Mouse (Mus musculus) gastrocnemius, postnatal 14 days (tissue): ENCODE results near the gene Rspry1. TPM values are rescaled to one million over a fixed set of nuclear protein-coding genes. Genes with fewer than 3 reads are reported as not detected.

Experiments
- DNase-seq: peaks from one replicate; pipeline ENCODE4 v3.0.0; 2021; ENCODE audit warnings: mixed read lengths
- intact Hi-C: fragments of 180-260 bp; cut with DNase I; formaldehyde crosslinking; loops from one replicate; pipeline ENCODE4 v1.15.1; 2025; ENCODE audit warnings: low total_unique reads
- long read RNA-seq, 2 experiments: library from polyadenylated mRNA; stranded (forward); transcript quantifications; one replicate each; pipeline ENCODE4 v2.0.0; 2021
- total RNA-seq, 2 experiments: library from RNA; stranded (reverse); gene quantifications; 2 replicates each; pipeline ENCODE4 v1.2.3; 2021

Gene Rspry1
- 10 to 100 TPM in 1 of 2 experiments, 1 to 10 TPM in 1; 9.4 to 10.3 TPM for total RNA-seq
- long read RNA-seq, experiment 1, partial matches to known transcripts = 0 of 7 reads
- long read RNA-seq, experiment 1, other reads (novel, unspliced or antisense) = 1 of 7 reads
- long read RNA-seq, experiment 2, transcript Rspry1-201 (15 exons, 3,852 nt) = major isoform, 16 of 20 reads
- long read RNA-seq, experiment 2, partial matches to known transcripts = 1 of 20 reads
- long read RNA-seq, experiment 2, other reads (novel, unspliced or antisense) = 1 of 20 reads

DNA sequence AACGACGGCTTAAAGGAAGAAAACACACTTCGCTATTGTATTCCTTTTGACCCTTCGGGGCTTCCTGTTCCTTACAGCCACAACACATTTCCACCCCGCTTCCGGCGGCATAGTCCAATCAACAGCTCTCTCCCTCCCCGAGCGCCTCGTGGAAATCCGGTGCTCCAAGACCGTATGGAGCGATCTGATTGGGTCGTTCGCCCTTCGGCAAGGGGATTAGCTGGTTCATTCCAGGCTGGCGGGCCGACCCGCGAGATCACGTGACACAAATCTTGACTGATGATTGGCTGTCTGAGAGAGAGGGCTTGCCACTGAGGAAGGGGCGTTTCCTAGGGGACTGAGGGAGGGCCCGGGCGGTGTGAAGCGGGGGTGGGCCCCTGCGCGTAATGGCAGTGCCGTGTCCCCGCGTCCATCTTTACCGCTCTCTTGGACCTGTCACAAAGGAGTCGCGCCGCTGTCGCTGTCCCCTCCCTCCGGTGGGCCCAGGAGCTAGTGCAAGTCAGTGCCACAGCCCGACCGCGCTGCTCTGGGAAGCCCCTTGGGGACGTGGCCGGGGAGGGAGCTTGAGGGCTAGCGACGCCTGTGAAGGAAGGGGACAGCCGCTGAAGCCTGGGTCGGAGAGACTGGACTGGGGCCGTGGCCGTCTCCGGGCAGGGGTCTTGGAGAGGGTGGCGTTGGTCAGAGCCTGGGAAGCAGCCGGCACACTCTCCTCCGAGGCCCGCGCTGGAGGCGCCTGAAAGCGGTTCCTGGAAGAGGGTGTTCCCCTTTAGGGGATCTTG lies at the start of gene Rspry1, which contains the start of gene Fam192a:
Gene Rspry1, plus strand, starts transcription at position 331 of the 779 bp plus-strand sequence.
Gene Fam192a, minus strand, starts transcription at position 391 of the 779 bp plus-strand sequence.
- intact Hi-C loops = loop anchor here (10.0 kb wide), 1 partner anchor 93 kb away; the partner anchor contains the start of gene Pllp
- DNase-seq = peak; percentile 99

DNA sequence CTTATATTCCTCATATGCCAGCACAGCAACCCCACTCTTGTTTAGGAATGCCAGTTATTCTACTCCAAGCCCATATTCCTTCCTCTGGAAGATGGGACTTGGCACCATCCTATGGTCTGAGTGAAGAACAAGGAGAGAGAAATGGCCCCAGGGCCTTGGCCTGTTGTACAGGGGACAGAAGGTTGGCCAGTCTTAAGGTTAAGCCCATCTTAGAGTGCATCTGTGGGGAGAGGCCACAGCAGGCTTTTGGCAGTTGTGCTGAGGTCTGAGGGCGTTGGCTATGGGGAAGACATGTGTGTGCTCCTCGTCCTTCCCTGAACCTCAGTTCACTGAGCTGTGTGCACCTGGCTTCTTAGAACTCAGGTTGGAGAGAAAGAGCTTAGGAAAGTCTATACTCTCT lies 49.0 kb upstream of the Rspry1 start:
- DNase-seq = no peak
- intact Hi-C loops = no loop called here

DNA sequence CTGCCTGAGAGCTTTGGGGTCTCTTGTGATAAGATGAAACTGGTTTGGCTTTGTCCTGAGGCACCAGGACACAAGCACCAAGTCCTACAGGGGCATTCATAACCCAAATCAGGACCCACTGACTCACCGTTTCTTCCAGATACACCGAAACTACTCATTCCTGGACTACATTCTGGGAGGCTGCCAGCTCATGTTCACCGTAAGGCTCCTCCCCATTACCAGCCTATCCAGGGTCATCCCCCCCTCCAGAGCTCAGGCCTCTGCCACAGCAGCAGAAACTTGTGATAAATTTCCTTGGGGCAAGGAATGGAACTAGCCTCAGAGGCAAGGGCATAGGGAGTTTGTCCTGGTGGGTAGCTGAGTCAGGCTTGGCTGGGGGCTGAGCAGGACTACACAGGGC lies 44.5 kb upstream of the Rspry1 start:
- intact Hi-C loops = no loop called here
- DNase-seq = no peak

DNA sequence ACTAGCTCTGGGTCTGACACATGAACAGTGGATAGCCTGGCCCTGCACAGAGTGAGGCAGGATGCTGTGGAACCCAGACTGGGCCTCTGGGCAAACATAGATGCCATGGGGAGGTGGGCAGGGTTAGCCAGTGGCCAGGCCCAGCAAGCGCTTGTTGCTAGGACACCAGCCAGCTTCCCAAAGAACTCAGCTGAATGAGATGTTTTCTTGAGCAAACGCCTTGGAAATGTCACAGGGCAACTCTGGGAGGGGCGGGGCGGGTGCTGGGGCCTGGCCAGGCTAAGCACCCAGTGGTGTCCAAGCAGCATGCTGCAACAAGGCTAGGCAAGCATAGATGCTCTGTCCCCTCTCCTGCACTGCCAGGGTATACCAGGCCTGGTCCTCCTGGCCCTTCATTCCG lies 40.5 kb upstream of the Rspry1 start:
- intact Hi-C loops = no loop called here
- DNase-seq = no peak

DNA sequence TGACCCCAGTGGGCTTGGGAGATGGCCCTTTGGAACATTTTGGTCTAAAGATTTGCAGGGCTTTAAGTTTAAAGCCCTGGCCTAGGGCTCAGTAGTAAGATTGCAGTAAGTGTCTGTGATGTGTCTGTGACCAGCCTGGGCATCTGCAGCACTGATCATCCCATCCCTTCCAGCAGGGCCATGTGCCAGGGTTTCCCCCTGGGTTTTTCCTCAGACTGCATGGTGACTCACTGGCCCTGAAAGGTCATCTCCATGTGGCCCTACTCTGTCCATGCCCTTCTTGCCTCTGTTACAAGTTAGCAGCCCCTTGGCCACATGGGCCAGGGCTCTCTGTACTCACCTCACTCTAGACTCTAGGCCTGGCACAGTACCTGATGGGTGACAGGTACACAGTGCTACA lies 37.3 kb upstream of the Rspry1 start:
- DNase-seq = no peak
- intact Hi-C loops = no loop called here

DNA sequence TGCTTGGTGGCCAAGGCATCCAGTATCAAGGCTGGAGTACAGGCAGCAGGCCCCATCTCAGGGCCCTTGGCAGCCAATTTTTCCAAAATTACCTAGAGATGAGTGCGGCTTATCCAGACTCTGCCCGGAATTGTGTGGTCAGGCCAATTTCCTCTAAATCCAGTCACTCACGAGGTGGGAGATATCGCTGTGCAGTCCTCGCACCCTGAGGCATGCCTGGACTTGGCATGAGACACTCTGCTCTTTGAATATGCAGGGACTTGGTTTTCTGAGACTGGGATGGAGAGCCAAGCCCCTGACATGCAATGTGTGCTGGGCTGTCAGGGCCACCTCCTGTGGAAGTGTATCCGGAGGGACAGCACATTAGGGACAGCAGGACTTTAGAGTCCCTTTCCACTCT lies 35.7 kb upstream of the Rspry1 start:
- no peak for DNase-seq
- intact Hi-C loops = no loop called here

DNA sequence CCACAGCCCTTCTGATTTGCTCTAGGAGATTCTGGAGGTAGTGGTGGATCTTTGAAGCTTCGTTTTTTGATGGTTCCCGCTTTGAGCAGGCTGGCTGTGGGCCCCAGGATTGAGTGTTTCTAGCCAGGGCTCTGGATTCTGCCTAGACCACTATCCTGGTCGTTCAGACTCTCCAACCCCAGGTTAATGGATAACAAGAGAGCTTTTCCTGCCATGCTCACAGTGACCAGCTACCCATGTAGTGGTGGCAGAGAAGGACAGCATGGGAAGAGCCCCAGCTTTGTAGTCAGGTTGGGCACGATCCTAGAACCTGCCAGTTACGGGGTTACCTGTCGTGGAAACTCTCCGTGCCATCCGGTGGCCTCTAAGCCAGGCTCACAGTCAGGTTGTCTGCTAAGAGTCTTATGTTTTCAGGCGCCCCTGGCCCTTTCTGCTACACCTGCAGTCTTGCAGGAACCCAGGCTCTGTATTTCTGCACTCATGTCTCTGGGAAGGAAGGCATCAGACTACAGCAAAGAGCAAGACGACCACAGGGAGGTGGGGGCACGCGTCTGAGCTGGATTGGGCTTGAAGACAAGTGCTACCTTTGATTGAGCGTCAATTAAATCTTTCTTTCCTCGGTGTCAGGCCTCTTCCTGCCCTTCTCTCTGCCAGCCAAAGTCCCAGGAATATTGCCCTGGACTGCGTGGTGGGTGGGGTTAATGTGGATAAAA lies 35.1 kb upstream of the Rspry1 start:
- intact Hi-C loops = no loop called here
- no peak for DNase-seq

DNA sequence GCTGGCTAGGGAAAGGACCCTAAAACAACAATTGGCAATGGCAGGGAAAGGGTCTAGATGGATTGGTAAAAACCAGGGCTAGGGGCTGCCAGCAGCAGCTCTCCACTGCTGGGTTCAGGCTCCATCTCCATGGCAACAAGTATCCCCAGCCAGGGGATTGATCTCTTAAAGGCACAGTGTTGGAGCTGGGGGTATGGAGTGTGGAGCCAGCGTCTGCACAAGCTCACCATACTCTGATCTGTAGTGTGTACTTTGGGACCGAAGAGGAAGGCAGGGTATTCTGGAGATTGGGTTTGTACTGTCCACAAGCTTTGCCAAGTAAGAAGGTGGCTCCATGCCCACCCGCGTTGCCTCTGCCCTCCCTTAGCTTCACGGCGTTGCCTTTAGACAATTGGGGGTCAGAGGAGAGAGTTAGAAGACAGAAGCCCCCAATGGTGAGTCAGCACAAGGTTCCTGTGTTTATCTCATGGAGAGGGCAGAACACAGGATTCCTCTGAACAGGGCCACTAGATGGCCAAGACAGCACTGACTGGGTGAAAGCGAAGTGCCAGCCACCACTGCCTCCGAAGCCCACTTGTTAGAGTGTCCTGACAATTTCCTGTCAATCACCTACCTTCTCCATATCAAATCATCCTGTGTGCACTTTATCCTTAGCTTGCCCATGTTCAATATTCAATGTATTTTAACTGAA lies 34.4 kb upstream of the Rspry1 start:
- intact Hi-C loops = no loop called here
- no peak for DNase-seq

DNA sequence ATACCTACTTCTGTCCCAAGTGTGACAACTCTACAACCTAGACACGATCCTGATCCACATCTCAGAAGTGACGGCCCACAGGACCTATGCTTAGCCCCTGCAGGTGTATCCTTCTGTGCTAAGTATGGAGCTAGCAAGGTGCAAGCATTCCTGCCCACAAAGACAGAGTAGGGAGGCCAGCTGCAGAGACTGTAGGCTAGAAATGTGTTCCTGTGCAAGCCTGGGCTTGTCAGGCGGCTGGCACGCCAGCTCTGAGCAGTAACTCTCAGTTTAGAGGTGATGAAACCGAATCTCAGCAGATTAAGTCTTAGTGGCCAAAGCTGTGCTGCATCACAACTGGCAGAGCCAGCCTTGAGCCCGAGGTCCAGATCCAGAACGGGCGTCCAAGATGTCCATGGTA lies 33.6 kb upstream of the Rspry1 start:
- intact Hi-C loops = no loop called here
- DNase-seq = no peak

DNA sequence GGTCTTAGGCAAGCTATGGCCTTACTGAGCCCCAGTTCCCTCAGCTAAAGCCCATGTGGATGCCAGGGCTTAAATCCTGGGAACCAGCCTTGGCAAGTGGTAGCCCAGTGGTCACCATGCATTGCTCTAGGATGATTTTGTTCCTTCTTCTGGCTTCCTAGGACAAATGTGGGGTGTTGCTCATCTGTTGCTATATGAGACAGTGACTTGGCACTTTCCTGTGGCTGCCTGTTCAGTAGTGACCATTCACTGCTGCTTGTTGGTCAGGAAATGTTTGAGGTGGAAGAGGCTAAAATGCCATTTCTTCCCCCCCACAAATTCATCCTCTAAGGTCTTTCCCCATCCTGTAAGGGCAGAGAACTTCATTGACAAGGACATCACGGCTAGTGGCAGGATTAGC lies 32.3 kb upstream of the Rspry1 start:
- no peak for DNase-seq
- intact Hi-C loops = no loop called here

DNA sequence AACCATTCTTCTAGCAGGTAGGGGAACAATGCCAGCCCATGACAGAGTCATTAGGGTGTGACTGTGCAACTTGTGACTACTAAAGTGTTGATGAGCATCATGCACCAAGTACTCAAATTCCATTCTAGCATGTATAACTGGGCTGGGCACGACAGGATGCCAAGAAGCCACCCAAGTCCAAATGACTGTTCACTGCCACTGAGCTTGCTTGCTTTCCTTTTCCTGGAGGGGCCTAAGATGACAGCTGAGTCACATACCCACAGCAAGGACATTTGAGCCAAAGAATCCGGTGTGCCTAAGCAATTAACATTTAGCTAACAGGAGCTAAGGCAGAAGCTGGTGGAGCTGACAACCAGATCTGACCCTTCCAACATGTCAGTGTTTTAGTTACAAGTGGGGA lies 29.8 kb upstream of the Rspry1 start:
- intact Hi-C loops = no loop called here
- no peak for DNase-seq

DNA sequence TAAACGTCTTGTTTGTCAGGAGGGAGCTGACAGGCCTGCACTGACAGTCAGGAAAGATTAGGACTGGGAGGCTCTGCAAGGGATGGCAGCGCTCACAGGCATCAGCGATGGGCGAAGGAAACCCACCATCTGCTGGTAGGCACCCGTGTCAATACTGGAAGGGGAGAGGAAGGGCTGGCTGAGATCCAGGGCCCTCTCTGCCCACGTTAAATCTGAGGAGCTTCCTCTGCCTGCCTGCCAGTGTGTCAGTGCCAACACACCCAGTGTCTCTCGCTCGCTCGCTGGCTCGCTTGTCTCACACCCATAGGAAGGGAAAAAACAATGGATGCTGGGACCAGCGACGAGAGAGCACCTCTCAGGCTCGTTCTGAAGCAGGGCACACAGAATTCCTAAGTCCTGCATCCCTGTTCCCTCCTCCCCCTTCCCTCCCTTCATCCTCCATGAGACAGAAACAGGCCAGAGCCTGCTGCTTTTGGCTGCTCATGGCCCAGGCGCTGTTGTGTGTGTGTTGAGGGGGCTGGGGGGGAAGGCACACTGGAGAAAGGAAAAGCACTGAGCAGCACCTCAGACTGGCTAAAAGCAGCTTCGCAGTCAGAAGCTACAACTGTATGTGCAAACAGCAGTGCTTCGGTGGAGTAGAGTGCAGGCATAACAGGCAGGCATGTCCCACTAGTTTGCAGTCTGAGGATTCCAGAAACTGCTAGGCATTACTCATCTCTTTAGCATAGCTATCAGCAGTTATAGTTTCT lies 27.4 kb upstream of the Rspry1 start:
- intact Hi-C loops = no loop called here
- no peak for DNase-seq

DNA sequence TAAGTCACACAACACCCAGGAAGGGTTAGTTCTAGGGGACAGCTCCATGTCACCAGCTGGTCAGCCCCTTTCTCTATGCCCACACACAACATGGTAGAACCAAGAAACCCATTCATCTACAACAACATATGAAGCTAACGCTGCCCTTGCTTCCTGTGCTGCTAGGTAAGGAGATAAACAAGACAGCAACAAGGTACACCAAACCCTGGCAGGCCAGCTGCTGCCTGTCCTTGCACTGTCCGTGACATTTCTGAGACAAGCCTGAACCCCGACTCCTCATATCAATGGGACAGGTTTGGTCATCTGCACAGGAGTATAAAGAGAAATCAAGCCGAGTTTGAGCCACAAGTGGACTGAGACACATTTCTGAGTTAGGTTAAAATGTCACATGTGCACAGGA lies 26.6 kb upstream of the Rspry1 start:
- intact Hi-C loops = no loop called here
- DNase-seq = no peak

DNA sequence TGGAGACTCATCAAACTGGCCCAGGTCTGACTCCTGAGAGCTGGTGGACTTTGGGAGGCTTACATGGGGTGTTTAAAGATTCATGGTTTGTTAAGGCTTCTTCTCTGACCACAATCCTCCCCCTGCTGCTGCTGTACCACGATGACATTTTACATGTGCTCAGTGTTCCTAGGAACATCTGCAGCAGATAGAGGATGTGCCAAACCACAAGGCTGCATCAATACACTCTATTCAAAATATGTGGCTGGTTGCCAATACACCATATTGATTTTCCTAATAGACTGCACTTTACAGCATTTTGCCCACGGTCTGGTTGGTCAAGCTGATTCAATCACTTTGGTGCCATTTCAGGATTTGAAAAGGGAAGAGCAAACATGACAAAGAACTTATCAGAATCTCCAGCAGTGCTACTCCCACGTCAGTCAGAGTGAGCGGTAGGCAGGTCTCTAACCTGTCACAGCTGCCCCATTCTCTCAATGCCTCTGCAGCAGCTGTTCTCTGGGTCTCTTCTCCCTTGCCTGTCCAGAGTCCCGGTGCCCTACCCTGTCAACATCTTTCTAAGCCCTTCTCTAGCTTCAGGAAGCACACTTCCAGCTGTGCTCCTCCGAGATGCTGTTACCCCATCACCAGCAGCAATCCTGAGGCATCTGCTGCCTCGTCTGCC lies 19.8 kb upstream of the Rspry1 start:
- no peak for DNase-seq
- intact Hi-C loops = no loop called here

DNA sequence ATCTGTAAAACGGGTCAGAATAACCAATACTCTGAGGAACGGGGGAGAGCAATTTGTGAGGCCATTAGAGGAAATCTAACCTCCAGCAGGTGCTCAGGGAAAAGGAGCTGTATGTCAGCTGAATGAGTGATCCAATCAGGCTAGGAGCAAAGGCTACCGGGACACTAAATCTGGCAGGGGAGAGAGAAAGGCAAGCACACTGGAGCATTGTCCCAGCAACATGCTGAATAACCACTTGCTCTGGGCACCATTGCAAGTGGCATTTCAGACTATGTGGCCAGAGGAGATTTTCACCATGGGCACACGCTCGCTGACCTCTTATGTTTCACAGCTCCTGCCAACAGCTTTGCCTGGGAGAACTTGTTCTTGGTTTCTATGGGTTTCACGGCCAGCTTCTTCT lies 19.2 kb upstream of the Rspry1 start:
- intact Hi-C loops = no loop called here
- DNase-seq = peak; percentile 29

DNA sequence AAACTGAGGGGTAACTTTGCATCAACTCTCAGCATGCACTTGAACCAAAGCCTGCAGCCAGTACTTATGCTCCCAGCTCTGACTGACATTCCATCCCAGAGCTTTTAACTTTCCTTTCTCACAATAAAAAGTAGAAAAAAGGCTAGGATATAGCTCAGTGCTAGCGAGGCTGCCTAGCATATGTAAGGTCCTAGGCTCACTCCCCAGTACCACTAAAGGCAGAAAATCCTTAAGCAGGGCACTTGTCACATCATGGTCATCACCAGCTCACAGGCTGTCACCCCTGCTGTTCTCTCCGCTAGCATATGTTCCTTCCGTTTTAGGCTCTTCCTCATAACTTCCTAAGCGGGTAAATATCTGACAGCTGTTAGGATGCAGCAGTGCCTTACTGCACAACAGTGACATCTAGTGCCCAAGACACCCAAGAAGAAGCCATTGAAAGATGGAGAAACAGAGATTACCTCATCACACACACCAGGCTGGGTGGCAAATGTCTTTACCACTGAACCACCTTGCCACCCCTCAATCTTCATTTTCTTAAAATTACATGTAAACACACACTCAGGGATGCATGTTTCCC lies 17.4 kb upstream of the Rspry1 start:
- DNase-seq = peak; percentile 22

DNA sequence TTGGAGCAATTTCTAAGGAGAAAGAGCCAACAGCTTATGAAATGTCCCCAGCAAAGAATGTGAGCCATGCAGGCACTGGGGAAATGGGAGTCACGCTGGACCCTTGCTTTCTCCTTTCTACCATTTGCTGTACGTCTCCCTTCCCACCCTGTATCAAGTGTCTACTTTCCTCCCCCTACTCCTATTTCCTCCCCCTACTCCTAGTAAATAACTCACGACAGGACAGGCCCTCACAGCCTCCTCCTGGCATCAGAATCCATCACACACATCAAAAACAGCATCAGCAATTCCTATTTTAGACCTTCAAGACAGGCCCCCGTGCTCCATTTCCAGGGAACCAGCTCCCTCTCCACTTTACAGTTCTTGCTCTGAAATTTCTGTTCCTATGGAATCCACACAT lies 10.0 kb upstream of the Rspry1 start:
- intact Hi-C loops = no loop called here
- no peak for DNase-seq

More for the DNA sequence above, 17.4 kb upstream of the Rspry1 start:
- intact Hi-C loops = no loop called here

DNA sequence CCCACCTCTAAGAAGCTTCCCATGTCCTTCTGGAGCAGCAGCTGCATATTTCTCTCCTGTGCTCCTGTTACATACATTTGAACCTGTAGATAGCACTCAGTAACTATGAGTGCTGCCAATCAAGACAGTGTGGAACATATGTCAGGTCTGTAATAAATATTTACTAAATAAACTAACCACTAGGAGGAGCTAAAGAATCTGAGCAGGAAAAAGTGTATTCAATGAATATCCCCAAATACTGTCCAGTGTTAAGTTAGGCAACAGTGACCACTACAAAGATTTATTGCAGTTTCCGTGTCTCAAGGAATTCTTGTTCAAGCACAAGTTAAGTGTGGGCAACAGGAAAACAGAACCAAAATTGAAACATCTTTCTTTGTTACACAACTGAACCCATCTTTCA lies 7.5 kb upstream of the Rspry1 start:
- intact Hi-C loops = no loop called here
- no peak for DNase-seq
